Mouse (Mus musculus): ENCODE measurements around the gene Olfr237-ps1. TPM values are rescaled to one million over a fixed set of nuclear protein-coding genes. Genes with fewer than 3 reads are reported as not detected.
"Not testable (repeated sequence)": the region's sequence is repeated elsewhere in the genome, so short reads cannot be mapped to it uniquely, and the experiment has no call there.

The Olfr237-ps1 gene
- total RNA-seq (2018; cell fraction: chromatin; rRNA removed), result not detected
- not detected for total RNA-seq (2018; cell fraction: cytosol; rRNA removed)
- not detected for total RNA-seq (2018; cell fraction: nucleus; rRNA removed)
- polyA plus RNA-seq (2018), result not detected in 3 replicates

GRCm38 (mm10) chr6:43146267-43146666, at the start of gene Olfr237-ps1:
Gene Olfr237-ps1, plus strand, starts transcription at chr6:43146567.
- WGBS (ENCODE audit: missing documents), result 93% methylated on average over 2 of the region's 2 CpGs
- not testable (repeated sequence) for H3K36me3 ChIP-seq (ENCODE audit: inconsistent target); H3K79me2 ChIP-seq (ENCODE audit: inconsistent target); H3K27ac ChIP-seq; H3K4me3 ChIP-seq (ENCODE audit: inconsistent target)

- not testable (repeated sequence) for H3K27ac ChIP-seq; H3K4me3 ChIP-seq (ENCODE audit: inconsistent target); H3K36me3 ChIP-seq (ENCODE audit: inconsistent target); H3K79me2 ChIP-seq (ENCODE audit: inconsistent target)
- WGBS (ENCODE audit: missing documents), result no CpG with 5 or more reads among the region's 1 CpGs
Measured at GRCm38 (mm10) chr6:43106069-43106468, 40.3 kb upstream of the Olfr237-ps1 start, which contains the start of gene Olfr441. Gene Olfr441, plus strand, starts transcription at chr6:43106369.

- Histone ChIP-seq H3K27ac (no peak overlapping the region), H3K4me3 (ENCODE audit: inconsistent target) (no peak overlapping the region), H3K36me3 (ENCODE audit: inconsistent target) (no peaks in the 10 kb centered on the region), H3K79me2 (ENCODE audit: inconsistent target) (no peaks in the 10 kb centered on the region)
- 67% methylated on average over 1 of the region's 1 CpGs for WGBS (ENCODE audit: missing documents)
Measured at GRCm38 (mm10) chr6:43159502-43159901, 13.1 kb downstream of the Olfr237-ps1 start.

- no peak within 1 kb of the TSS for H3K27ac ChIP-seq
- H3K79me2 ChIP-seq (ENCODE audit: inconsistent target), result no peaks in the 10 kb centered on the region
- H3K4me3 ChIP-seq (ENCODE audit: inconsistent target), result no peak within 1 kb of the TSS
- 71% methylated on average over 3 of the region's 3 CpGs for WGBS (ENCODE audit: missing documents)
- no peaks in the 10 kb centered on the region for H3K36me3 ChIP-seq (ENCODE audit: inconsistent target)
Measured at GRCm38 (mm10) chr6:43162982-43163381, 16.6 kb downstream of the Olfr237-ps1 start, which contains the start of gene Olfr437. Gene Olfr437, plus strand, starts transcription at chr6:43163282.

GRCm38 (mm10) chr6:43167246-43167645, 20.9 kb downstream of the Olfr237-ps1 start:
- H3K27ac ChIP-seq, result no peak overlapping the region
- WGBS (ENCODE audit: missing documents), result 100% methylated on average over 4 of the region's 4 CpGs
- no peaks in the 10 kb centered on the region for H3K36me3 ChIP-seq (ENCODE audit: inconsistent target)
- H3K4me3 ChIP-seq (ENCODE audit: inconsistent target), result no peak overlapping the region
- no peaks in the 10 kb centered on the region for H3K79me2 ChIP-seq (ENCODE audit: inconsistent target)

GRCm38 (mm10) chr6:43171840-43172239, 25.5 kb downstream of the Olfr237-ps1 start, which contains the start of gene Olfr13:
Gene Olfr13, plus strand, starts transcription at chr6:43172140.
- no peak within 1 kb of the TSS for H3K27ac ChIP-seq
- no peaks in the 10 kb centered on the region for H3K36me3 ChIP-seq (ENCODE audit: inconsistent target)
- H3K79me2 ChIP-seq (ENCODE audit: inconsistent target), result no peaks in the 10 kb centered on the region
- no peak within 1 kb of the TSS for H3K4me3 ChIP-seq (ENCODE audit: inconsistent target)
- 68% methylated on average over 4 of the region's 4 CpGs for WGBS (ENCODE audit: missing documents)

- WGBS (ENCODE audit: missing documents), result 67% methylated on average over 1 of the region's 1 CpGs
- Histone ChIP-seq H3K4me3 (ENCODE audit: inconsistent target) (no peak overlapping the region), H3K36me3 (ENCODE audit: inconsistent target) (no peaks in the 10 kb centered on the region), H3K79me2 (ENCODE audit: inconsistent target) (no peaks in the 10 kb centered on the region), H3K27ac (no peak overlapping the region)
Measured at GRCm38 (mm10) chr6:43178129-43178528, 31.8 kb downstream of the Olfr237-ps1 start.

GRCm38 (mm10) chr6:43178584-43179501, 32.5 kb downstream of the Olfr237-ps1 start:
- H3K36me3 ChIP-seq (ENCODE audit: inconsistent target), result no peaks in the 10 kb centered on the region
- 74% methylated on average over 6 of the region's 6 CpGs for WGBS (ENCODE audit: missing documents)
- no peaks in the 10 kb centered on the region for H3K79me2 ChIP-seq (ENCODE audit: inconsistent target)
- H3K27ac ChIP-seq, result no peak overlapping the region
- no peak overlapping the region for H3K4me3 ChIP-seq (ENCODE audit: inconsistent target)

- no peaks in the 10 kb centered on the region for H3K36me3 ChIP-seq (ENCODE audit: inconsistent target)
- no peak overlapping the region for H3K4me3 ChIP-seq (ENCODE audit: inconsistent target)
- 90% methylated on average over 3 of the region's 3 CpGs for WGBS (ENCODE audit: missing documents)
- H3K79me2 ChIP-seq (ENCODE audit: inconsistent target), result no peaks in the 10 kb centered on the region
- H3K27ac ChIP-seq, result no peak overlapping the region
Measured at GRCm38 (mm10) chr6:43190986-43191385, 44.6 kb downstream of the Olfr237-ps1 start.

- H3K27ac ChIP-seq, result no peak within 1 kb of the TSS
Measured at GRCm38 (mm10) chr6:43196781-43197180, 50.4 kb downstream of the Olfr237-ps1 start, which contains the start of gene Olfr435. Gene Olfr435, plus strand, starts transcription at chr6:43197146.

GRCm38 (mm10) chr6:43198094-43198493, 51.7 kb downstream of the Olfr237-ps1 start:
- Histone ChIP-seq H3K27ac (no peak overlapping the region), H3K36me3 (ENCODE audit: inconsistent target) (no peaks in the 10 kb centered on the region), H3K4me3 (ENCODE audit: inconsistent target) (no peak overlapping the region), H3K79me2 (ENCODE audit: inconsistent target) (no peaks in the 10 kb centered on the region)
- WGBS (ENCODE audit: missing documents), result 74% methylated on average over 3 of the region's 3 CpGs

More at GRCm38 (mm10) chr6:43196781-43197180, 50.4 kb downstream of the Olfr237-ps1 start, which contains the start of gene Olfr435:
- no peaks in the 10 kb centered on the region for H3K36me3 ChIP-seq (ENCODE audit: inconsistent target)
- H3K79me2 ChIP-seq (ENCODE audit: inconsistent target), result no peaks in the 10 kb centered on the region
- no peak within 1 kb of the TSS for H3K4me3 ChIP-seq (ENCODE audit: inconsistent target)

GRCm38 (mm10) chr6:43202786-43203185, 56.4 kb downstream of the Olfr237-ps1 start:
- no peaks in the 10 kb centered on the region for H3K79me2 ChIP-seq (ENCODE audit: inconsistent target)
- no peak overlapping the region for H3K4me3 ChIP-seq (ENCODE audit: inconsistent target)
- no peak overlapping the region for H3K27ac ChIP-seq
- H3K36me3 ChIP-seq (ENCODE audit: inconsistent target), result no peaks in the 10 kb centered on the region

GRCm38 (mm10) chr6:43205355-43205754, 59.0 kb downstream of the Olfr237-ps1 start:
- no peaks in the 10 kb centered on the region for H3K79me2 ChIP-seq (ENCODE audit: inconsistent target)
- no peaks in the 10 kb centered on the region for H3K36me3 ChIP-seq (ENCODE audit: inconsistent target)
- no peak overlapping the region for H3K4me3 ChIP-seq (ENCODE audit: inconsistent target)
- 41% methylated on average over 2 of the region's 2 CpGs for WGBS (ENCODE audit: missing documents)
- no peak overlapping the region for H3K27ac ChIP-seq

Measured in macrophage (primary cell).